Mouse (Mus musculus) thymus, adult 2 months (tissue): Measurements from ENCODE around the gene Dtx1.

ENCODE experiments used
- CTCF ChIP-seq: fragments of 200-500 bp; IDR thresholded peaks from 2 replicates; pipeline ENCODE4 v1.5.1; 2012; ENCODE audit warnings: mild to moderate bottlenecking, control low read depth, low read length, moderate library complexity, borderline replicate concordance; ENCODE audit not compliant: control insufficient read depth, poor library complexity, insufficient read depth; ENCODE audit errors: extremely low read depth
- POLR2A ChIP-seq: fragments of 200-500 bp; IDR thresholded peaks from 2 replicates; pipeline ENCODE4 v1.6.1; 2012; ENCODE audit warnings: mild to moderate bottlenecking, low read length, control low read depth, moderate library complexity; ENCODE audit not compliant: control insufficient read depth, poor library complexity, insufficient read depth; ENCODE audit errors: extremely low read depth

- TF ChIP-seq CTCF (no peak), POLR2A (peak; percentile 18; the same call in 1 of the 2 replicates)
Observed at GRCm38 (mm10) chr5:120631128-120631527, 80.6 kb downstream of the Dtx1 start.
